Mouse (Mus musculus) heart, embryonic 11.5 days (tissue): ENCODE measurements at regions not wholly inside any gene's neighbourhood (a gene's known extent, or its start where the extent isn't known, plus 50 kb on each side); places are given as distances from the start of the nearest gene placed in this dataset.
A peak's percentile ranks its signal among the peaks of the same experiment; 100 is the strongest.

Experiments
- ATAC-seq: fragments of 200-750 bp; cut with Nextera tagmentation; replicated peaks from 2 replicates; pipeline ENCODE4 v1.8.0; 2017; ENCODE audit warnings: moderate library complexity; ENCODE audit not compliant: insufficient number of reproducible peaks, low FRiP score, low TSS enrichment
- H3K27ac ChIP-seq: fragments of 300-500 bp; sonication (generic); 2 replicates; pipeline ENCODE4 v1.5.1; 2014; ENCODE audit warnings: mild to moderate bottlenecking, low read depth, low read length
- H3K27me3 ChIP-seq: fragments of 300-500 bp; sonication (generic); 2 replicates; pipeline ENCODE4 v1.6.1; 2014; ENCODE audit warnings: mild to moderate bottlenecking, low read length, mixed read lengths; ENCODE audit not compliant: control insufficient read depth, insufficient read depth
- H3K36me3 ChIP-seq: fragments of 300-500 bp; sonication (generic); 2 replicates; pipeline ENCODE4 v1.6.1; 2014; ENCODE audit warnings: mild to moderate bottlenecking, low read length, moderate library complexity, mixed read lengths; ENCODE audit not compliant: control insufficient read depth, insufficient read depth
- H3K4me1 ChIP-seq: fragments of 300-500 bp; sonication (generic); 2 replicates; pipeline ENCODE4 v1.6.1; 2014; ENCODE audit warnings: low read length; ENCODE audit not compliant: control insufficient read depth, insufficient read depth
- H3K4me2 ChIP-seq: fragments of 300-500 bp; sonication (generic); 2 replicates; pipeline ENCODE4 v1.6.1; 2014; ENCODE audit warnings: mild to moderate bottlenecking, moderate library complexity
- H3K4me3 ChIP-seq: fragments of 300-500 bp; sonication (generic); 2 replicates; pipeline ENCODE4 v1.5.1; 2014; ENCODE audit warnings: low read depth, low read length
- H3K9ac ChIP-seq: fragments of 300-500 bp; sonication (generic); 2 replicates; pipeline ENCODE4 v1.6.1; 2014; ENCODE audit warnings: mild to moderate bottlenecking, low read depth, low read length, moderate library complexity
- H3K9me3 ChIP-seq: fragments of 300-500 bp; sonication (generic); replicated peaks from 2 replicates; pipeline ENCODE4 v1.6.1; 2016; ENCODE audit warnings: low read length; ENCODE audit not compliant: control insufficient read depth
- WGBS: fragments of 180-500 bp; shearing (Covaris S2); extraction: QIAGEN DNeasy Blood & Tissue Kit; methylation state at CpG from one replicate; pipeline ENCODE4 v1.1.7; 2014; ENCODE audit not compliant: insufficient replicate concordance; 5-methylcytosine and 5-hydroxymethylcytosine counted together

DNA sequence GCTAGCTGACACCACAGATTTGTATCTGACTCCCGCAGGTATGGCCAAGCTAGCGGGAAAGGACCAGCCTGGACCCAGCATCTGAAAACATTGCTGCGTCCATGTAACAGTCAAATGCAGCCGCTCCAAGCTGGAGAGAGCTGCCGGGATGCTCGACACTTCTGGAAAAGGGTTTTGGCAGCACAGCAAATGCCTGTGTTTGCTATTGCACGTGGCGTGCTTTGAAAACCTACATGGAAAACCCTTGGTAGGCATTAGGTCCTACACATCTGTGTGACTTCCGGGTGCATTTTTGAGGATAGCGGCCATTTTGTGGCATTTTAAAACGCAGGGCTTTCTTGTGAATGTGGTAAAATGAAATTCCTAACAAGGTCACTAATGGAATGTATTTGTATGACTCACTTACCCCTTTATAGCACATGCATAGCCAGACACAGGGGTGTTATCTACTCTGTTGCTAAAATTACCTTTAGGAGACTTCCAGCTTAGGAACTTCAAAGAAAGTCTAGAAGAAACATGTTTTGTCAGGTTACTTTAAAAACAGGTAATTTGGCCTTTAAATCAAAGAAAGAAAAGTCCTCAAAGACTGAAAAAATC is 345.9 kb upstream of the Gm11114 start:
- Histone ChIP-seq H3K27ac (peak overlapping the region; percentile 77), H3K27me3 (no peaks in the 10 kb centered on the region), H3K9me3 (no peaks in the 10 kb centered on the region), H3K4me2 (no peak overlapping the region), H3K9ac (no peak overlapping the region), H3K4me3 (no peak overlapping the region), H3K36me3 (no peaks in the 10 kb centered on the region), H3K4me1 (no peaks in the 10 kb centered on the region; the same call in 1 of the 2 replicates)
- WGBS: 74% methylated on average over 11 of the region's 11 CpGs
- no peak for ATAC-seq

DNA sequence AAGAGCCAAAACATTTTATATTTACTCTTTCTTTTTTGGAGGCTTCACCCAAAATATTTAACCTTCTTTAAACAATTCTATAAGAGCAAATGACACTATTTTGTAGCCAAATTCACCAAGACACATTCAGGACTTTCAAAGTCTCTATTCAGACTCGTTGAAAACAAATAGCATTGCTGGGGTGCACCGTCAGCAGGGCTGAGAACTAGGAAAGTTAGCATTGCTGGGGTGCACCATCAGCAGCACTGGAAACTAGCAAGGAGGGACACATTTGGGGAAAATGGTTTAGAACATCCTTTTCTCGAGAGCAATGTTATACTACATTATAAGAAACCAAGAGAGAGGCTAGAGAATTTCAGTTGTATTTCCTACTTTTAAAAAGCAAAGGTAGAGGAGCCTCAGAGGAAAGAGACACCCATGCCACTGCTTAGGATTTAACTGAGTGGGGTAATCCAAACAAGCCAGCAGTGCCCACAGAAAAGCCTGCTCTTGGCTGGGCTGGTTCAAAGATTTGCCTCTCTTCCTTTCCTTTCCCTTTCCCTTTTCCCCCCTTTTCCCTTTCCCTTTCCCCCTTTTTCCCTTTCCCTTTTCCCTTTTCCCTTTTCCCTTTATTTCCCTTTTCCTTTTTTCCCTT is 342.5 kb upstream of the Gm11114 start:
- Histone ChIP-seq H3K4me1 (no peaks in the 10 kb centered on the region; the same call in 1 of the 2 replicates), H3K27ac (no peak overlapping the region), H3K4me3 (no peak overlapping the region), H3K9me3 (no peaks in the 10 kb centered on the region), H3K27me3 (no peaks in the 10 kb centered on the region), H3K36me3 (no peaks in the 10 kb centered on the region), H3K4me2 (no peak overlapping the region), H3K9ac (no peak overlapping the region)
- ATAC-seq: no peak
- 78% methylated on average over 3 of the region's 3 CpGs for WGBS

- no peak for ATAC-seq
These were observed 335.1 kb upstream of the Gm11114 start for GRCm38 (mm10) chr9:84977470-84977869.

DNA sequence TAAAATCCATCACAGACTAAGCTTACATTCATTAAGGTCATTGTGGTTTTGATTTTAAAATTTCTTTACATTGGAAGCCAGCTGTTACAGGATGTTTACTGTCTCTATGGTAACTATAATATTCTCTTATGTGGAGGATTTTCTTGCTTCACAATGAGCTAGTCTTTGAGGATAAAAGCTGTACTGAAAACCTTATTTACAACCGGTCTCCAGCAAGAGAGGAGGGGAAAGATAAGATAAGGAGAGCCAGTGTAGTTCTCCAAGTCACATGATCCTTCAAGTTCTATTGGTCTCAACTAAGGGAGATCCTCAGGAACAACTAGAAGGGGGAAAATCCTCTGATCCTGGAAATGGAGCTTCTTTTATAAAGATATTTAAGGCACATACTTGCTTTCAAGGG is 309.2 kb upstream of the Gm11114 start:
- Histone ChIP-seq H3K4me2 (no peak overlapping the region), H3K36me3 (no peaks in the 10 kb centered on the region), H3K4me1 (no peaks in the 10 kb centered on the region), H3K9ac (no peak overlapping the region), H3K4me3 (no peak overlapping the region), H3K27me3 (no peaks in the 10 kb centered on the region), H3K27ac (no peak overlapping the region), H3K9me3 (no peaks in the 10 kb centered on the region)
- no peak for ATAC-seq
- 10% methylated on average over 1 of the region's 1 CpGs for WGBS

More at GRCm38 (mm10) chr9:84977470-84977869, 335.1 kb upstream of the Gm11114 start:
- no peak overlapping the region for H3K27ac ChIP-seq
- no peaks in the 10 kb centered on the region for H3K4me1 ChIP-seq
- no peaks in the 10 kb centered on the region for H3K9me3 ChIP-seq
- no peak overlapping the region for H3K4me3 ChIP-seq
- no peak overlapping the region for H3K9ac ChIP-seq
- H3K27me3 ChIP-seq: no peaks in the 10 kb centered on the region
- H3K36me3 ChIP-seq: no peaks in the 10 kb centered on the region
- 60% methylated on average over 5 of the region's 5 CpGs for WGBS
- H3K4me2 ChIP-seq: no peak overlapping the region

GRCm38 (mm10) chr9:85011361-85011760 is 301.2 kb upstream of the Gm11114 start:
- no peaks in the 10 kb centered on the region for H3K27me3 ChIP-seq
- no peak overlapping the region for H3K9ac ChIP-seq
- H3K4me3 ChIP-seq: no peak overlapping the region
- H3K27ac ChIP-seq: no peak overlapping the region
- no peak overlapping the region for H3K4me2 ChIP-seq
- H3K9me3 ChIP-seq: no peaks in the 10 kb centered on the region
- 45% methylated on average over 1 of the region's 1 CpGs for WGBS
- H3K36me3 ChIP-seq: no peaks in the 10 kb centered on the region
- H3K4me1 ChIP-seq: no peaks in the 10 kb centered on the region
- ATAC-seq: no peak

DNA sequence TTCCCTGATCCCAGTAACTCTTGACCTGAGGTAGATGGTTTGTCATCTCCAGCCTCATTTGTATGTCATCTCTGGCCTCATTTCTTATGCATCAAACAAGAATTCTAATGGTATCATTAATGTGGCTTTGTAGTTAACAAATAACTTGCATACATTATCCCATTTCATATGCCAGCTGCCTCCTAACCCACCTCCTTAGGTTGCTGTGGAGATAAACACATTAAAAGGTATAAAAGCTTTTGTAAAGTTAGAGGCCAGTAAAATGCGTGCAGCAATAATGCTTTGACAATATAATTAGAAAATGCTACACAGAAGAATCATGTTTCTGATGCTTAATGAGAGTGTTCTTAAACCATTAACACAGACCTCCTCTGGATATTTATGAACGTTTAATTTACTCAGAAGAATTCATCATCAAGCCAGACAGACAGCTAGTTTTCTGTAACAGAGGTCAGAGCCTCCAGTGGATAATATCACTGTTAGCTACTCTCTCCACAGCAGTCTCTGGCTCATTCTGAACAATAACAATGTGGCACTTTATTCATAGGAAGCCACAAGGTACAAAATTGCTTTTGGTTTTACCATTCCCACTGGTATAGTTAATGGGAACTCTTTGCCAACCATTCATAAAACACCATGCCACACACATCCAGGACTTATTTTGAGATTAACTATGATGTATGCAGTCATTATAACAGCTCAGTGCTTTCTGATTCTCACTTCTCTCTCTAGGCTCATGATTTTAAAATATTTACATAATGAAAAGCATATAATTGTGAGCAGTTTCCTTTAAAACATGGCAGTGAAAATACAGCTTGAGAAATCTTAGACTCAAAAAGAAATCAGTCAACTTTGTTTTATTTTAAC is 264.2 kb upstream of the Gm11114 start:
- Histone ChIP-seq H3K4me2 (no peak overlapping the region), H3K27me3 (no peaks in the 10 kb centered on the region), H3K4me1 (no peaks in the 10 kb centered on the region), H3K27ac (no peak overlapping the region), H3K9ac (no peak overlapping the region), H3K36me3 (no peaks in the 10 kb centered on the region), H3K4me3 (no peak overlapping the region), H3K9me3 (no peaks in the 10 kb centered on the region)
- WGBS: 61% methylated on average over 2 of the region's 2 CpGs
- ATAC-seq: no peak

- H3K27me3 ChIP-seq: no peaks in the 10 kb centered on the region
- ATAC-seq: no peak
- 77% methylated on average over 4 of the region's 4 CpGs for WGBS
- H3K4me1 ChIP-seq: no peaks in the 10 kb centered on the region
- no peak overlapping the region for H3K9ac ChIP-seq
- H3K4me2 ChIP-seq: no peak overlapping the region
- H3K27ac ChIP-seq: no peak overlapping the region
- H3K9me3 ChIP-seq: no peaks in the 10 kb centered on the region
- no peaks in the 10 kb centered on the region for H3K36me3 ChIP-seq
- H3K4me3 ChIP-seq: no peak overlapping the region
These were observed 260.0 kb upstream of the Gm11114 start for GRCm38 (mm10) chr9:85052526-85052925.

- no peaks in the 10 kb centered on the region for H3K27me3 ChIP-seq
- no peak overlapping the region for H3K27ac ChIP-seq
- no peaks in the 10 kb centered on the region for H3K36me3 ChIP-seq
- no peaks in the 10 kb centered on the region for H3K4me1 ChIP-seq
- WGBS: 76% methylated on average over 5 of the region's 5 CpGs
- no peak overlapping the region for H3K9ac ChIP-seq
- no peak overlapping the region for H3K4me2 ChIP-seq
- H3K4me3 ChIP-seq: no peak overlapping the region
- no peak for ATAC-seq
- H3K9me3 ChIP-seq: no peaks in the 10 kb centered on the region
These were observed 232.6 kb upstream of the Gm11114 start for GRCm38 (mm10) chr9:85079975-85080374.
